Mouse (Mus musculus) right cerebral cortex, postnatal 36 days (tissue): Measurements from ENCODE around the gene Myh11.
A peak's percentile ranks its signal among the peaks of the same experiment; 100 is the strongest.

Experiments
- DNase-seq, 2 experiments: peaks; one replicate each; pipeline ENCODE4 v3.0.0; 2022; ENCODE audit warnings: low spot score in 2 of 2, mixed read lengths in 1 of 2

The Myh11 gene

GRCm38 (mm10) chr16:14291223-14291622, at the start of gene Myh11:
Myh11 (minus strand) TSS chr16:14291372.
- no peak for DNase-seq

DNA sequence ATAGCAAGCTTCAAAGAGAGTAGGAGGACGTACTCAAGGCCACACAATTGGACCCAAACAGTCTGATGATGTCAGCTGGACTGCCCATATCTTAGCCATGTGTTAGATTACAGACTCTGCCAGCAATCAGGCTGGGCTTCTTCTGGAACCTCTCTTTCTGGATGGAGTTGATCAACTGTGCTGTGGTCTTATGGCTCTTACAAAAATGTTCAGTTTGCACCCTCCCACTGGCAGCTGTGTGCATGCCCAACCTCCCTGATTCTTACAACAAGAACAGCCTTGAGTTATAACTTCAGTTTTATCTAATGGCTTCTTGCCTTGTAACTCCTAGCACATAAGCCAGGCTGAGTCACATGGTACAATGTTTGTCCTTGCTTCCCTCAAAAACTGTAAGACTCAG, 37.0 kb upstream of the Myh11 start:
- DNase-seq, result no peak

DNA sequence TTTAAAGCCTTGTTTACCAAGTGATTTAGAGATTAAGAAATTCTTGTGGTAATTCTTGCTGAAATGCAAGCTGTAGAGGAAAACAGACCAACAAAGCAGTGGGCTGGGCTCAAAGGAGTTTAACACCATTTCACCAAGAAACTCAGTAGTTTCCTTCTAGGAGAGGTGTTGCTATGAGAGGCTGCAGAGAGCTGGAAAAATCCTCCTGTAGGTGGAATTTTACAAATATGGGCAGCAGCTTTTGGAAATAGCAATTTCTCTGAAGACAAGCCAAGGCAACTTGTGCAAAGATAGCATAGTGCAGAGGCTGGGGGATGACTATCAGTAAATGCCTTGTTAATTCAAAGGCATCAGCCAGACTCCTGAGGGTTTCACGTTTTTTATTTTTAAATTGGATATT, 29.3 kb upstream of the Myh11 start:
- DNase-seq, result peak in 1 of 2 experiments; percentile 21

DNA sequence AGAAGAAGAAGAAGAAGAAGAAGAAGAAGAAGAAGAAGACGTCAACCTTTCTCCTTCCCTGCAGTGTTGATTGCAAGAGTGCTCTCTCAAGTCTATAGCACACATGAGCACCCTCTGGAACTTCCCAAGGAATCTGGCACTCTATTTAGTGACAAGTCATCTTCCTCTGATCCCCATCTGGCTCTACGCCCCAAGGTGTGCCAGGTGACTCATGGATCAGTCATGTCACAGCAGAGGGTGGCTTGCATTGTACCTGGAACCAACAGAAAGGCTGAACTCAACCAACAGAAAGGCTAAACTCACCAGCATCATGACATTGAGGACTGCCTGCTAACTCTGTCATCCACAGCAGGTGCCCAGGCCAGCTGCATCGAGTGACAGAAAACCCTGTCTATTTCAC, 28.5 kb upstream of the Myh11 start:
- no peak for DNase-seq

GRCm38 (mm10) chr16:14316884-14317876, 26.0 kb upstream of the Myh11 start, which contains the start of gene Fopnl:
Fopnl (minus strand) TSS chr16:14317405.
- DNase-seq, result peak; percentile 97 to 98

GRCm38 (mm10) chr16:14312914-14313313, 21.7 kb upstream of the Myh11 start:
- no peak for DNase-seq

- DNase-seq, result no peak
Observed at GRCm38 (mm10) chr16:14311371-14311770, 20.2 kb upstream of the Myh11 start.

- no peak for DNase-seq
Observed at GRCm38 (mm10) chr16:14309833-14310232, 18.7 kb upstream of the Myh11 start.

DNA sequence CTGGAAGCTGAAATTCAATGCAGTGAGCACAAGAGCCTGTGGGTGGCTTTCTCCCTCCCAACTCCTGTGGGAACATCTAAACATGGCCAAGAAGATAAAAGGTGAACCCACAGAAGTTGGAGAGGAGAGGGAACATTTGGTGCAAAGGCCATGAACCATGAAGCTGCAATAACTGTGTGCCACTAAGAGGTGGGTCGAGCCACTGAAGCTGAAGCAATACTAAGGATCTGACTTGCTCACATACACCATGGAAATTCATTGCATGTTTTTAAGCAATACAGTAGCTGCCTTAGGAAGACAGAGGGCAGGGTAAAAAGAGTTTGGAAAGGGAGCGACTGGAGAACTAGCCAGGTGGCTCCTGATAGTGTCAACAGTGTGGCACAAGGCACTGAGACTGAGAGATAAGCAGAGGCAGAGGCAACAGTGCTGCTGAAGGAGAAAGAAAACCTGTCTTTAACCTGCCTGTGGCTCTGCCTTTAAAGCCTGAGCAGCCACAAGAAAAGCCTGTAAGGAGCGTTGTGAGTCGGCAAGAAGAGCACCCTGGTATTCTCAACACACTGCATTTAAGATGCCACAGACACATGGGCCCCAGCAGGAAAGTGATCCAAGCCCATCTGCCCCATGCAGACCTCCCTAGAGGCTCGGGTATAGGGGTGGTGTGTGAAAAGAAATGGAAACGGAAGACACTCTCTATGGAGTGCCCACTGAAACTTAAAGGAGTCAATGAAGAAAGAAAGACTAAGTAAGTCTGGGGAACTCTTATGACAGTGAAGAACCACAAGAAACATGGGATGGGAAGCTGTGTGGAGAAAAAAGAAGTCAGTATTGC, 17.3 kb upstream of the Myh11 start:
- no peak for DNase-seq

DNA sequence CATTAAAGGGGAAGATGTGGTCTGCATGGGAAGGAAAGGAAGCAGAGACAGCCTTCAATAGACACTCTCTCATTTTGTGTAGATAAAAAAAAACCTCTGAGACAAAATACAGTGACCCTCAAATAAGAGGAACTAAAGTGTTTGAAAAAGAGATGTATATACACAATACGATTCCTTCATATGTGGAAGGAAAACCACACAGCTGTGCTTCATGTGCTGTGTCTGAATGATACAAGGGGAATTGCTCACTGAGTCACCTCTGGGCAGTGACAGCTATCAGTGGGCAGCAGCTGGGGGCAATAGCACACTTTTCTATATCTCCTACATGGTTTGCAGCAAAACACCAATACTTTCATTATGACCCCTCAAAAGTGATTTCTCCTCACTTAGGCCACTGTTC, 16.2 kb upstream of the Myh11 start:
- no peak for DNase-seq

DNA sequence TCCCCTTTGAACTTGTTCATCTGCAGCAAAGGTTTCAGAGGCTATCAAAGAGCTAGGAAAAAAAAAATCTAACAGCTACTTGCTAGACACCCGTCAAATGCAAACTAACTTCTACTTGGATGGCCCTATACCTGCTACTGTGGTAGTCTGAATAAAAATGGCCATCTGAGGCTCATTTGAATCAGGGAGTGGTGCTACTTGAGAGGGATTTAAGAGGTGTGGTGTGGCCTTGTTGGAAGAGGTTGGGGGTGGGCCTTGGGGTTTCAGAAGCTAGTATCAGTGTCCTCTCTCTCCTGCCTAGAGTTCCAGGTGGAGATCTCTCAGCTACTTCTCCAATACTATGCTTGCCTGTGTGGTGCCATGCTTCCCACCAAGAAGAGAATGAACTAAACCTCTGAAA, 15.3 kb upstream of the Myh11 start:
- DNase-seq, result no peak

DNA sequence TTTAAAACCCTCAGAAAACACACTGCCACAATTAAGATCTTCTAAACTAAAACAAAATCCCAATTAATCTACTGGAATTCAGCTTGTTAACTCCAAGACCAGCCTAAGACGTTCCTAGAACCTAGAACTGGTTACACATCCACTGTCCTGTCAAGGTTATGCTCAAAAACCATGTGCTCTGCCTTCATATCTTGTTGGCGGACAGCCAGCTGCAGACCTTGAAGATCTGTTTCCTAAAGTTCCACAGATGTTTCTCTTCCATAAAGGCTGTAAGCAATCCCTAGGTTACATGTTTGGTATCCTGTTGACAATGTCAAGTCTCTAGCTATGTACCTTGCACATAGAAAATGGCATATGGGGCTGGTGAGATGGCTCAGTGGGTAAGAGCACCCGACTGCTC, 13.6 kb upstream of the Myh11 start:
- DNase-seq, result no peak

DNA sequence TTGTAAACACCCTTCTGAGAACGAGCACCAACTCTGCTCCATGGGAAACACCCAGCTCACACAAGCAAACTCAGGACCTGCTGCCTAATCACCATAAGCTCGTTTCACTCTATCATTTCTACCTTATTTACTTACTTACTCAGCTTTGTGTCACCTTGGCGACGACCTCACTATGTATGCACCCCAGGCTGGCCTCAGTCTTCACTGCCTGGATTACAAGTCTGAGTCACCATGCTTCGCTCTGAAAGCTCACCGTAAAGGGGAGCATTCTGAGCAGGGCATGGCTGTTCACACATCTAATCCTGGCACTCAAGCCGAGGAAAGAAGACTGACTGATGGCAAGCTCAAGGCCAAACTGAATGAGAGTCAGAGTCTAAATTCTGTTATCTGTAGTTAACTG, 12.5 kb upstream of the Myh11 start:
- DNase-seq, result no peak

GRCm38 (mm10) chr16:14303148-14303547, 12.0 kb upstream of the Myh11 start:
- no peak for DNase-seq

DNA sequence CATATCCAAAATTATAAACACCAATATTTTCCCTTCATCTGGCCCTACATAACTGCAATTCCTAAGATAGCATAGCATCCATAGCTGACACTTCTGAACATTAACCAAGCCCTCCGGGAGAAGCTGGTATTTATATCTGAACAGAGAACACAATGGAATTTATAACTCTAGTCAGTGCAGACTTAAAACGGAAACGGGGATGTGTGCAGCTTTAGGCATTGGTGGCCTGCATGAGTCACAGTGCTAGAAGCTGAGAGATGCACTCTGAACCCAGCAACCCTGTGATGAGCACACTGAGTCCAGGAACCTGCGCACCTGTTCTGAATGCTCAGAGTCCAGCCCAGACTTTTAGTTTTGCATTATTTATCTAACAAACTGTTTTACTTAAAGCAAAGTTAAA, 7.3 kb upstream of the Myh11 start:
- DNase-seq, result no peak

DNA sequence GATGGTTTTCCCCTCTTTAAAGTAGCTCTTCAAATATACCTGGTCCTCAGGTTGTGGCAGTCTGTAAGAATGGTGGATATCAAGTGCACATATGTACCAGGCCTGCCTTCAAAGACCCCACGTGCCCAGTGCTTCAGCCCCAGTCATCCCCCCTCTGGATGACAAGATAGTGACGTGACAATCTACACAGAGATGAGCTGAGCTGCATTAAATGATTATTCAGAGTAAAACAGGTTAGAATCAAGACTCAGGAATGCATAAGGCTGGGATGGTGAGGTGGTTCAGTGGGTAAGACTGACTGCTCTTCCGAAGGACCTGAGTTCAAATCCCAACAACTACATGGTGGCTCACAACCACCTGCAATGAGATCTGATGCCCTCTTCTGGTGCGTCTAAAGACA, 6.6 kb upstream of the Myh11 start:
- no peak for DNase-seq

GRCm38 (mm10) chr16:14297137-14297536, 6.0 kb upstream of the Myh11 start:
- no peak for DNase-seq

DNA sequence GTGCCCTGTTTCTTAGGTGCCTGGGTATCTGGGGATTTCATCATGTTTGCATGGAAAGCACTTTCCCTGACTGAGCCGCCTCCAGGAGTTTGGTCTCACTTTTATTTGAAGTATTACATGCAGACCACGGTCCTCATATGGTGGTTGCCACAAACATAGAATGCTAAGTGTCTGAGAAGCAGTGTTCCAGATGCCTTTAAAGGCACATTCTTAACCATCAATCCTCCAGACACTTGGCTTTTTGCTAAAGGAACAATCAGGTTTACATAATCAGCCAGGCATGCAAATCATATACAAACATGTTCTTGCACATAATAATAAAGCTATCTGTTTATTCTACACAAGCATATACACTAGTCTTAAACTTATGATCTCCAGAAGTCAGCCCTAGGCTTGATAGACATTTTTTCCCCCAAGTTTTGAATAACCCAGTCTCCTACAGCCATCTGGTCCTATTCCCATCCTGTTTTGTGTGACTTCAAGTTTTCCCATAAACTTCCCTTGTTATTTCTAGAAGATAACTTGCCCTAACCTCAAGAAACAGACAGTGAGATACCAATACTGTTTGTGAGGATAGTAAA, 5.5 kb upstream of the Myh11 start:
- no peak for DNase-seq

GRCm38 (mm10) chr16:14295291-14295690, 4.1 kb upstream of the Myh11 start:
- DNase-seq, result no peak

DNA sequence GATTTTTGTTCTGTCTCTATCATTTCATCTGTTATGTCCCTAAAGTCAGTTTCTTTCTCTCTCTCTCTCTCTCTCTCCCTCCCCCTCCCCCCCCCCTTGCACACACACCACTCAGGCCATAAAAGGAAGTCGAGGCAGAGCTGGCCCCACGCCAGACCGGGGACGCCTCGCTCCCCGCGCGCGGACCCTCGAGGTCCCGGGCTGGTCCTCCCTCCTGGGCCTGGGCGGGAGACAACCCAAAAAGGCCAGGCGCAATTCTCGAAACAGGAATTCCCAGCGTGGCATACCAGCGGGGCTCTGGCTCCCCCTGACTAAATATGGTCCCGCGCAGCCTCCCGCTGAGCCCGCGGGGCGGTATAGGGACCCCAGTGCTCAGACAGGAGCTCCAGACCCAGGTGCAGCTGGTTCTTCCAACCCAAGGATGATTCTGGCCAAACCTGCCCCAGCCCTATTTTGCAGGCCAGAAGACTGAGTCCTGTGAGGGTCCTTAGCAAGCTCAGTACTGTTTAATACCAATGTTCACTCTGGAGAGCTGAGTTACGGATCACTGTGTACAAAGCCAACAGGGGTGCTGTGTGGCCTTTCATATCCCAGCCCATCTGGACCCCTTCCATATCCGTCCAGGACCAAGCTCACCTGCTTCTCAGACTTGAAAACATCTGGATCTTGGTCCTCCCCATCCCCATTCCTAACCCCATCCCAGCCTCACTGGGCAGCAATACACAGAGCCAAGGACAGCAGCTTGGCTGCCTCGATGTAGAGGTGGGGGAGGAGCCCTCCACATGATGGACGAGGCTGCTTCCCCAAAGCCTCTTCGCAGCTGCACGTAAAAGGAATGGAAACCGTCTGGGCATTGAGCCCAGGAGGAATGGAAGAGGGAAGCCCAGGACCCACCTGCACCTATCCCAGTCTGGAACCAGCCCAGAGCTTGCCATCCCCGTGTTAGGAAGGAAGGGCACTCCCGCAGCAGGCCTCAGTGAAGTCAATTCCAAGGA, 1.3 kb upstream of the Myh11 start:
- no peak for DNase-seq

DNA sequence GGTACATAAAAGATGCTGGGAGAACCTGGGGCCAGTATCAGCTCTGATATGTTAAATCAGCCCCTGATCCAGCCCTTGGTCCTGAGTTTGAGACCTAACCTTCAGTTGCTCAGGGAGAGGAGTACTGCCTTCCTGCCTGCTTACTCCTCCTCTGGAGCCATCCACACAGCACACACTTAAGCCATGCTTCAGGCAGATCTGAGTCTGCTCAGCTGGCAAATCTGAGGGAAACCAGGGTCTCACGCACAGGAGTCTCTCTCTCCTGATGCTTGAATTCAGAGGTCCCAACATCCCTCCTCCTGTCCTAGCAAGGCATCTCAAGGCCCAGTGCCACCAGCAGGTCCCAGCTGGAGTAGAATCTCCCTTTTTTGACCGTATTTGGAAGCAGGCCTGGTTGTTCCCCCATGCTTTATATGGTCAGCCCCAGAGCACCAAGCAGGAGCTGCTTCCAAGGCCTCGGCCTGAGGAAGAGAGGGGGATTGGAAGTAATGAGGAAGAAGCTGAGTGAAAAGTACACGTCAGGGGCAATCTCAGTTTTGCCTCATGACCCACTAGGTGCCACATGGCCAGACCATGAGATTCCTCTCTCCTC, 18.7 kb downstream of the Myh11 start:
- no peak for DNase-seq
